Mouse (Mus musculus) gastrocnemius, postnatal 4 days (tissue): ENCODE results near the gene Gpr137b. TPM values are rescaled to one million over a fixed set of nuclear protein-coding genes. Genes with fewer than 3 reads are reported as not detected.
"Not testable (repeated sequence)": the region's sequence is repeated elsewhere in the genome, so short reads cannot be mapped to it uniquely, and the experiment has no call there.

Experiments used
- DNase-seq, 2 experiments: peaks; one replicate each; pipeline ENCODE4 v3.0.0; 2021 to 2022; ENCODE audit warnings: low spot score in 2 of 2, mixed read lengths in 2 of 2
- long read RNA-seq, 2 experiments: library from polyadenylated mRNA; stranded (forward); transcript quantifications; one replicate each; pipeline ENCODE4 v2.0.0; 2021
- total RNA-seq, 2 experiments: library from RNA; stranded (reverse); gene quantifications; 2 replicates each; pipeline ENCODE4 v1.2.3; 2021

The Gpr137b gene
- 10 to 100 TPM; 11.0 to 12.9 TPM for total RNA-seq
- long read RNA-seq, experiment 1, transcript Gpr137b-201 (7 exons, 2,971 nt): major isoform, 16 of 22 reads
- long read RNA-seq, experiment 1, partial matches to known transcripts: 0 of 22 reads
- long read RNA-seq, experiment 1, other reads (novel, unspliced or antisense): 2 of 22 reads
- long read RNA-seq, experiment 2, transcript Gpr137b-201 (7 exons, 2,971 nt): major isoform, 13 of 22 reads
- long read RNA-seq, experiment 2, partial matches to known transcripts: 0 of 22 reads
- long read RNA-seq, experiment 2, other reads (novel, unspliced or antisense): 5 of 22 reads

DNA sequence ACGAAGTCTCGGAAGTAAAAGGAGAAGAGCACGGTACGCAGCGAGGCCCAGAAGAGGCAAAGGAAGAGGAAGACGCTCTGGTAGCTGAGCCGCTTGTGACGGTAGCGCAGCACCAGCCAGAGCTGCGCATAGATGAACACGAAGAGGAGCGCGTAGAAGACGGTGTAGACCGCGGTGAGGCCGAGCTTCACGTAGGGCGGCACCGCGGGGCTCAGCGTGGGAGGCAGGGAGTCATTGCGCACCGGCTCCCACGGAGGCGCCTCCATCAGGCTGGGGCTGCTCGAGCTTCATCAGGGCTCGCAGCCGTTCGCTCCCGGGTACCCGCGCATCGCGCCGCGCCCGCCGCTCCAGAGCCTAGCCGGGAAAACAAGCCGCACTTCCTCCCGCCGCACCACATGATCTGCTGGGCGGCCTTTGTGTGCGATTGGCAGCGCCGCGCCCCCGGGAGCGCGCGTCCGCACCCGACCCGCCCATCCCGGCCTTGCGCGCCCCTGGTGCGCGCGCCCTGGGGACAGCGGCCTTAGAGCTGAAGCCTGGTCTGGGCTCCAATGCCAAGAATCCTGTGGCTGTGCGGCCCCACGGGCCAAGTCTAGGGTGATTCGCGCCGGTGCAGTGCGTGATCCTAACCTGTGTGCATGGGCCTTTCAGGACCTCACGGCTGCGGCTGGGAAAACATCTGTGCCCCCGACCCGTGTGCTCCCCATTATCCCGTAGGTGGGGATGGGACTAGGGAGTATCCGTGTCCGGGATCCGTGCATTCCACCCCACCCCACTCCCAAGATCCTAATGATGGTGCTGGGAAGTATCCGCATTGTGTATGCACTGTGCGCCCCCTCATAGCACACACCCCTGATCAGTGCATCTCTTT lies at the start of gene Gpr137b:
Gene Gpr137b, minus strand, starts transcription at position 787 of the 868 bp plus-strand sequence.
- DNase-seq: peak in 1 of 2 experiments; percentile 34

DNA sequence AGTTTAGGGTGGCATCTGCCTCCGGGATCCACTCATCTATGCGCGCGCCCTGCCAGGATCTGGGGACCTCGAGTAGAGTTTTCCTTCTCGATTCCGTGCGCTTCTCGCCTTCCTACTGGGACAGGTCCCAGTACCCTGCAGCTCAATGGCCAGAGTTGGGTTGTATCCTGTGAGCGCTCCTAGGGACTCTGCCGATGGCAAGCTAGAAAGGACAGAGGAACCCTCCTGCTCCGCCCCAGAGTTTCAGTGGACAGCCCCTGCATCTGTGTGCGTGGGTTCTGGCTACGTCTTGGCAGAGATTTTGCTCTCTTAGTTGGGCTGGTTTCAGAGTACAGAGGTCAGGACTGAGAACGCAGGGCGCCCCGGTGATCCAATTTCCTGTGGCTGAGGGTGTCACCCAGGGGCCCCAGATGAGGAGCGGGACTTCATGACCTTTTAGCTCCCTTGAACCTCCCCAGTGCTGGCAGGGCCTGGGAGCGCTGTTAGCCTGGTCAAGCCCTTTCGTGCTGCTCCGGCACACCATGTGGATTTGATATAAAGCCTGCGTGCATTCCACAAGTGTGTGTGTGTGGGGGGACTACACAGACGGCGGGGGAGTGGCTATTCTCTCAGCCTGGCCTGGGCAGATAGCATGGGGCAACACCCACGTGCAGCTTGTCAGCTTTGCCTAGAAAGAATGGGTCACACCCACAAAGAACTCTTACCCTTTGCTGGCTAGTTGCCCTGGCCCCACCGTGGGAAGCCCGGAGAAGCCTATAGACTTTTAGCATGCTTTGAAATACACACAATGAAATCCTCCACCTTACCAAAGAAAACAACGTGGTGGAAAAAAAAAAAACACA lies 44.5 kb upstream of the Gpr137b start:
- DNase-seq: not testable (repeated sequence)

DNA sequence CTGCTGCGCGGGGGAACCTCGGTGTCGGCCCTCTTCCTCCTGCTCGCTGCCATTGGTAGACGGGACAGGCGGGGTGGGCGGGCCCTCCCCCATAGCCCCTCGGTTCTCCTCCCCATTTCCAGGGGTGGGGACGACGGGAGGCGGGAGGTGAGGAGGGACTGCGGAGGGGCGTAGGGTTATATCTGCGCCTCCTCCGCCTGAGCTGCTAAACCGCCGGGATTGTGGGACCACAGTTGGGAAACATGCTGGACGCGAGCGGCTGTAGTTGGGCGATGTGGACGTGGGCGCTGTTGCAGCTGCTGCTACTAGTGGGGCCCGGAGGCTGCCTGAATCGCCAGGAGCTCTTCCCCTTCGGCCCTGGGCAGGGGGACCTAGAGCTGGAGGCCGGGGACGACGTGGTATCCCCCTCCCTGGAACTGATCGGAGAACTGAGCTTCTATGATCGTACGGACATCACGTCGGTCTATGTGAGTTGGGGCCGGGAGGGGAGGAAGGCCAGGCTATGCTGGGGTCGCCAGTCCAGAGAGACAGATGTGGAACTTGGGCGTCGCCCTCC lies 43.7 kb upstream of the Gpr137b start, which contains the start of gene Nid1:
Gene Nid1, plus strand, starts transcription at position 92 of the 556 bp plus-strand sequence.
- DNase-seq: not testable (repeated sequence)

GRCm38 (mm10) chr13:13436161-13436560 lies 42.3 kb upstream of the Gpr137b start:
- DNase-seq: not testable (repeated sequence)

- DNase-seq: not testable (repeated sequence)
These were observed 29.5 kb upstream of the Gpr137b start for GRCm38 (mm10) chr13:13423301-13423700.

GRCm38 (mm10) chr13:13418859-13419258 lies 25.0 kb upstream of the Gpr137b start:
- not testable (repeated sequence) for DNase-seq

GRCm38 (mm10) chr13:13416007-13416337 lies 22.2 kb upstream of the Gpr137b start:
- not testable (repeated sequence) for DNase-seq

DNA sequence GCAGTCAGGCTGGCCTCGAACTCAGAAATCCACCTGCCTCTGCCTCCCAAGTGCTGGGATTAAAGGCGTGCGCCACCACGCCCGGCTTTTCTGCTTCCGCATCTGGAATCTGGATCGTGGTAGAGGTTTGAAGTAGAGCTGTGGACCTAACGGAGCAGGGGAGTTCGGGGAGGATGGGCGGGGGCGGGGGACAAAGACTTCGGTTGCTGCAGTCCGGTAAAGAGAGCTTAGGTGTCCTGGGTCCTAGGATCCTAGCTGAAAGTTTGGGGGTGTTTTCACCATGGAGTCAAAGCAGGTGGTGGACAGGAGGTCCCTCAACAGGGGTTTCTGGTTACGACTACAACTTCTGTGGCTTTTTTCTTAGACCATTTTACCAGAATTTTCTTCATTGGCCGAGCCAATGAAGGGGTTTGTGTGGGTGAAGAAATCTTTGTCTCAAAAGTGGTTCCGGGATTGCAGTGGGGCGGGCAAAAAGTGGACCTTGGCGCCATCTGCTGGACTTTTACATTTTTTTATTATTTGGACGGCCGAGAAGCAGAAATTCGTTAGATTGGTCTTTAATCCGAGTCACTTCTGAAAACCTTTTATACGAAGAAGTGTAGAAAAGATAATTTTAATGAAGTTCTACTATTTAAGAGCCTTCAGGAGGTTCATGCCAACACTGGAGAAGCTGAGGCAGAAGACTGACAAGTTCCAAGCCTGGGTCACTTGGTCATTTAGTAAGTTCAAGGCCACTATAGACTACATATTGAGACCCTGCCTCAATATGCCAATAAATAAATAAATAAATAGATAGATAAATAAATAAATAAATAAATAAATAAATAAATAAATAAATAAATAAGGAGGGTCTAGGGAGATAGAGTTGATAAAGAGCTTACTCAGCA lies 21.5 kb upstream of the Gpr137b start:
- peak in 1 of 2 experiments; percentile 40 for DNase-seq

DNA sequence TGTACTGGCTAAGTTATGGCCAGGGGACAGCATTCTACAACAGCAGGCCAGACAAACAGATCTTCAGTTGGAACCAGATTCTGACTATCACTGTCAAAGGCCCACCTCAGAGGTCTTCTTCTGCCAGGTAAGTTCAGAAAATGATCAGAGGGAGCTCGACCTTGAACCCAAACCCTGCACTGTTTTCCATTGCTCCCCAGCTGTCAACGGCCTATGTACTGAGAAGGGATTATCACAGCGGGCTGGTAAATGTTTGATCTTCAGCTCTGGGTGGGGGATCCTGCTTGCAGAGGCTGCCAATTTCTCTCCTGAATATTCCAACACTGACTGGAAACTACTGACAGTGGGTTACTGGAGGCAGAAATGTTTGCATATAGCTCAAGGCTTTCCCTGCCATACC lies 20.4 kb upstream of the Gpr137b start:
- DNase-seq: no peak

DNA sequence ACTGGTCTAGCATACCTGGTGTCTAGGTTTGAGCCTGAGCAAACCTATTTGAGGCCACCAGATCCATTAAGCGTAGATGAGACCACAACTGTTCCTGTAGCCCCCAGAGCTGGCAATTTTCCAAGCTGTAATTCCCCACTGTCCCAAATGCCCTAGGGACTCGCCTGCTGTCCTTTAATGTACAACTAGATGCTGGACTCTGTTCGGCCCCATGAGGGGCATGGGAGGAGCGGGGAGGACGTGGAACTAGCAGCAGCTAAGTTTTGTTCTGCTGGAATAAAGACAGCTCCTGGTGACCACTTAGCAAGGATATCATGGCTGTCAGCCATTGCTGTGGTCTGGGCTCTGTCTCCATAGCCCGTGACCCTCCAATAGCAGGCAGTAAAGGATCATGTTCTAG lies 11.7 kb upstream of the Gpr137b start:
- DNase-seq: not testable (repeated sequence)

GRCm38 (mm10) chr13:13404517-13405155 lies 10.8 kb upstream of the Gpr137b start:
- DNase-seq: not testable (repeated sequence)

GRCm38 (mm10) chr13:13403839-13404238 lies 10.0 kb upstream of the Gpr137b start:
- not testable (repeated sequence) for DNase-seq

- DNase-seq: not testable (repeated sequence)
These were observed 9.6 kb upstream of the Gpr137b start for GRCm38 (mm10) chr13:13403366-13403765.

DNA sequence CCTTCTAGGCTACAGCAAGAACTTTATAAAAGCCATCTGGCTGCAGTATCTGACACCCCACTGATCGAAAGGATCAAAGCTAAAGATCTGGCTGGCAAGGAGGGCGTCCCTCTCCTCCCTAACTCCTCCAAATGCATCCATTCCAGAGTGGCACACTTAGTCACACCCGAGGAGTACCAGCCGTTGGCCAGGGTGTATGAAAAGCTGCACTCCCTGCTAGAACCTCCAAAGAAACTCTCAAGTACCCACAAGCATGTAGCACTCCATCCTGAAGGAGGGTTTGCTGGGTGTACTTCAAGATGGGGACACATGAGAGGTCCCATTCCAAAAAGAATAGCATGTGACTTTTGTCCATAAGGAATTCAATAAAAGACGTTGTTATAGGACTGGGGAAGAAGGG lies 9.0 kb upstream of the Gpr137b start:
- DNase-seq: not testable (repeated sequence)

GRCm38 (mm10) chr13:13400851-13401250 lies 7.0 kb upstream of the Gpr137b start:
- not testable (repeated sequence) for DNase-seq

DNA sequence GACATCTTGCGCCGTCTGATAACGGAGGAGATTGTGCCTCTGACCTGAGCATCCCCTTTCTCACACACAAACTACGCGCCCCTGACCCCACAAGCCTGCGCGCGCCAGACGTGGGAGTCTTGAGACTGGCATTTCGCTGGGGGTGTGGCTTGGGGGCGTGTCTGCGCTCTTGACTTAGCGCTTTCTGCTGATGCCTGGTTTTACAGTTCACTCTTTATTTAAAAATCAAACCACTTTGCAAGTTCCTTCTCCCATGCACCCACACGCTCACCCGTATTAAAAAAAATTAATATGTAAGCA lies 232 bp upstream of the Gpr137b start:
- not testable (repeated sequence) for DNase-seq

DNA sequence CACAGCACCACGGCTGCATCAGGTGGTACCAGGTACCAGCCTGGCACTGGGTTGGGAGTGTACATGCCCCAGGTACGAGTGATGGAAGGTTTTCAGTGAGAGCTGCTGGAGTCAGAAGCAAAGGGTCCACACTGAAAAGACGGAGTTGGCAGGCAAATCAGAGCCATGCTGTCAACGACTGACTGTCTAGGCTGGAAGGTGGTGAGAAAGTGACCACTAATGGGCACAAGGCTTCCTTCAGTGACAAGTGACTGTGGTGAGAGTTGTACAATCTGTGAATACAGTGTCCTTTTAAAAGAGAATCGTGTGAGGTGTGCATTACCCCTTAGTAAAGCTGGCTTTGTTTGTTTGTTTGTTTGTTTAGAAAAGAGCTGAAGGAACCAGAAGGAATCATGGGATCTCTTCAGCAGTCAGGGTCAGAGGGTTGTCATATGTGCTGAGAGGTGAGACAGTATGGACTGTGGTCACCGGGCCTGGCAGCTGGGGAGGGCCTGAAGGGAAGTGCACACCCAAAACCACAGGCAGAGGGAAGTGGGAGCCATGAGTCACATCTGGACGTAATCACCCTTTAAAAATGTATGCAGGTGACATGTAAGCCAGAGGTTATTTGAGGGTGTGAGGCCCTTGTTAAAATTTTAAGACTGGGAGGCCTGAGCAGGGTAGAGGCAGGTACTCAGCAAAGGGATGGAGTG lies 15.5 kb downstream of the Gpr137b start:
- DNase-seq: not testable (repeated sequence)

DNA sequence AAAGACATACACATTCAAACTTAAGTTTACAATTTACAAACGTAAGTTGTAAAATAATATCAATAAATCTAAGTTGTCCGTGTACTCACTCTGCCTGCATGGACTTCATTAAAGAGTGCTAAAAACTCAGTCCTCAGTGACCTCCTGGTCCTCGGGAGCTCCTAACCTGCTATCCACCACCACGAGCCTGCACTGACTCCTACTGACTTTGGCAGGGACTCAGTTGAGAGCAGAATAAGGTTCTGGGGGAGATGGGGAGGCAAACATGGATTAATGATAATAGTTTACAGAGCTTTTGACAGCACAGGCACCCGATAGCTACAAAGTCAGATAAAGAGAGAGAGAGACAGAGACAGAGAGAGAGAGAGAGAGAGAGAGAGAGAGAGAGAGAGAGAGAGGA lies 16.6 kb downstream of the Gpr137b start:
- no peak for DNase-seq

DNA sequence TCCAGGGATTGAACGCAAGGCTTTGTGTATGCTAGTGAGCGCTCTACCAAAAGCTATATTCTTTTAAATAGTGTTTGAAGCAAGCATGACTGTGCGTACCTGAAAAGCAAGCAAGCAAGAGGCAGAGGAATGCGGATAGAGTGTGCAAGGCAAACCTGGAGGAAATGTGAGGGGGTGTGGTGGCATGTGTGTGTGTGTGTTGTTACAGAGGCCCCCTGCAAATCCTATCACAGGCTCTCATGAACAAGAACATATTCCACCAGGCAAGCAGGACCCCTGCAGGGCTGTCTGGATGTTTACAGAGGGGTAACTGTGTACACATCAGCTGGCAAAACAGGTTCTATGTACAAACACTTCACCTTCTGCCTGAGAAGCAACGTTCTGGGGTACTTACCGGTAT lies 19.8 kb downstream of the Gpr137b start:
- not testable (repeated sequence) for DNase-seq
